Mouse (Mus musculus): ENCODE results near the gene Copg1. TPM values are rescaled to one million over a fixed set of nuclear protein-coding genes. Genes with fewer than 3 reads are reported as not detected.

The Copg1 gene
- total RNA-seq, 2 experiments from 2014 or later: 30.1 to 35.4 TPM

Other genes with a start within 250 kb of the Copg1 start
- 1 to 10 TPM; 2.7 to 3.3 TPM for gene Aplf, start 215.6 kb upstream of the Copg1 start, total RNA-seq (2021)
- gene Efcc1, start 156.9 kb upstream of the Copg1 start, total RNA-seq (2021): 1 to 10 TPM; 1.0 to 1.2 TPM
- not detected for gene Gp9, start 109.7 kb upstream of the Copg1 start, total RNA-seq (2021)
- 1 to 10 TPM; 5.3 to 8.3 TPM for gene Rab43, start 75.7 kb upstream of the Copg1 start, total RNA-seq (2021)
- under 1 TPM in 1 of 2 experiments, not detected in 1; 0.59 TPM for gene Gm45140, start 52.0 kb upstream of the Copg1 start, total RNA-seq (2021)
- gene Isy1, start 49.0 kb upstream of the Copg1 start, total RNA-seq (2021): 10 to 100 TPM; 17.8 to 20.4 TPM
- gene Cnbp, start 36.7 kb upstream of the Copg1 start, total RNA-seq (2021): 100 to 1,000 TPM; 410 to 437 TPM
- gene Hmces, start 26.1 kb downstream of the Copg1 start, total RNA-seq (2021): 1 to 10 TPM; 5.4 to 7.4 TPM
- gene H1fx, start 93.8 kb downstream of the Copg1 start, total RNA-seq (2021): 1 to 10 TPM; 1.5 to 3.5 TPM
- 100 to 1,000 TPM; 265 to 292 TPM for gene Rab7, start 157.5 kb downstream of the Copg1 start, total RNA-seq (2021)
- 10 to 100 TPM; 67.1 to 71.0 TPM for gene Rpn1, start 196.7 kb downstream of the Copg1 start, total RNA-seq (2021)

Measured in gastrocnemius, postnatal 25 days (tissue).